Mouse (Mus musculus): ENCODE measurements around the gene Rassf3.

Gene Rassf3

DNA sequence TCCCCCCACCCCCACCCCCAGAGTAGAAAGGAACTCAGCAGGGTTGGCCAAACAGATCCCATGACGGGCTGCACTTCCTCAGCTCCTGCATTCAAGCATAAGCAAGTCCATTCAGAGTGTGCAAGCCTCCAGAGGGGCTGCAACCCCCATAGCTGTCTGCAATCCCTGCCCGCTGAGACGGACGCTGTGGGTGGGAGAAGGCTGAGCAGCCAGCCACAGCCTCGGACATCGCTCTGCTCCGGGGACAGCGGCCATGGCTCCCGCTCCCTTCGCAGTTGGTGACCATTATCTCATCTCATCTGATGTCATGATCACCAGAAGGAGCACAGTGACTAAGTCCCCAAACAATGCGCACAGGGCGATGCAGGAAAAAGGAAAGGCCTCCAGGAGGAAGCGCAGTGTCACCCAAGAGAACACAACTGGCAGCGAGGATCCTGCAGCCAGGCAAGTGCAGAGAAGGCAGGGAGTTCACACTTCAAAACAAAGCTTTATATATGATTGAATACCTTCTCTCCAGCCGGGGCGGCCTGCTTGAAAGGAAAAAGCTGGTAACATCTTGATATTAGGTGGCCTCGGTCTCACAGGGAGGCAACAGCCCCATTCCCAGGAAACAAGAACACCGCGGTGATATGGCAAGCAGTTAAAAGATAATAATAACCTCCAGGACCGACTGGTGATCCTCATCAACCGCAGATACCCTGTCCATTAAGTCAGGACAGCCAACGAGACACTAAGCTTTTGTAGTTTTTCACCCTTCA lies 14.6 kb downstream of the Rassf3 start:
- no peak for DNase-seq (ENCODE audit: low spot score)

DNA sequence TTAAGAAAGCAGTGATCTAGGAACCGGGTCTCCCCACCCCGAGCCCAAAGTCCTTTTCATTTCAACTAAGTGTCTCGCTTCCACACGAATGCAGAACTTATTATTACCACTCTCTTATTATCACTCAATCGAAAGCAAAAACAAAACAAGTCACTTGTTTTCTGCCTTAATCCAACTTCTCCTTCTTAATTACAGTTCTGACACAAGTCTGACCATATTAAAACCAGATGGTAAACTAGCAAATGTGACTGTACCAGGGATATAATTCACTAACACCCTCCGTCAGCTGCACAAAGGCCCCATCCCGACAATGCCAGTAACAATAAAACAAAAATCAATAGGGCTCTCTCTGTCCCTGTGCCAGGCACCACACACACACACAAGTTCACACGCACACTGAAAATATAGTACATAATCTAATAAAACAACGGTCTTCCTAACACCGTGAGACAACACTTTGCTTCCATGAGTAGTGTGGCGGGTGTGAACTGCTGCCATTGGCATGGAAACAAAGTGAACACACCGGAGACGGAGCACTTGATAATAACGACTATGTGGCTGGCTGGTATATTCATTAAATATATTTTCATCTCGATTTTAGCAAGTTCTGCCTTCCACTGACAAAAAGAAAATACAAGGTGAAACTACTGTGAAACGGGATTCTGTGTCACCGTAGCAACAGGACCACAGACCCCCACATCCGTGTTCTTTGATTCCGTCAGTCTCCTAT lies 16.9 kb downstream of the Rassf3 start:
- no peak for DNase-seq (ENCODE audit: low spot score)

DNA sequence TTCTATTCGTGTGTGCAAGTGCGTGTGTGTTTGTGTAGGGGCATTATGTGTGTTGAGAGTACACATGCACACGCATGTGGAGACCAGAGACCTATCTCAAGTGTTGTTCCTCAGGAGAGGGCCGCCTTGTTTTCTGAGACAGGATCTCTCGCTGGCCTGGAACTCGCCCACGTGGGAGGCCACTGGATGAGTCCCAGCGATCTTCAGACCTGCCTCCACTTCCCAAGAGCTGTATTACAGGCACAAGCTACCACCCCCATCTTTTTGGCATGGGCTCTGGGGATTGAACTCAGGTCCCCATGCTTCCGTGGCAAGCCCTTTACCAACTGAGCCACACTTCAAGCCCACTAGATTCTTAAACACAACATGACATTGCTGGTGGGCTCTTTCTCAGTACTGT lies 17.7 kb downstream of the Rassf3 start:
- DNase-seq (ENCODE audit: low spot score): no peak

DNA sequence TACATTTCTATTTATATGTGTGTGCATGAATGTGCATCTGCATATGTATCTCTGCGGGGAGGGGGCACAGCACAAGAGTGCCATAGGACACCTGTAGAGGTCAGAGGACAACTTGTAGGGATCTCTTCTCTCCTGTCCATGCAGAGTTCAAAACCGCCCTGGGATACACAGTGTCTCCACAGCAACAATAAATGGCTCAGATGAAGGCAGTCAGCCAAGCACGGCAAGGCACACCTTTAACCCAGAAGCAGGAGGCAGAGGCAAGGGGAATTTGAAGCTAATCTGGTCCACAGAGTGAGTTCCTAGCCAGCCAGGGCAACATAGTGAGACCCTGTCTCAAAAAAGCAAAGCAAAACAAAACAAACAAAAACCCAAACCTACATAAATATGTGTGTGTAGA lies 18.8 kb downstream of the Rassf3 start:
- DNase-seq (ENCODE audit: low spot score): no peak

DNA sequence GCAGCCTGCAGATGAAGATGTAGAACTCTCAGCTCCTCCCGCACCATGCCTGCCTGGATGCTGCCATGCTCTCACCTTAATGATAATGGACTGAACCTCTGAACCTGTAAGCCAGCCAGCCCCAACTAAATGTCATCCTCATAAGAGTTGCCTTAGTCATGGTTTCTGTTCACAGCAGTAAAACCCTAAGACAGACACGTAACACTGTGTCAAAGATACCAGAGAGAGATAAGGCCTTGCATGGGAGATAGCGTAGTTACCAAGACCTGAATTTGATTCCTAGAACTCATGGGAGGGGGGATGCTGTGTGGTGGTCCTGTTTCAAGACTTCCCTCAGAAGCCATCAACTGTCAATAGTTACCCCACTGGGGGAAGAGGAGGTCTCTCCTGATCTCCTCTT lies 20.6 kb downstream of the Rassf3 start:
- DNase-seq (ENCODE audit: low spot score): no peak

DNA sequence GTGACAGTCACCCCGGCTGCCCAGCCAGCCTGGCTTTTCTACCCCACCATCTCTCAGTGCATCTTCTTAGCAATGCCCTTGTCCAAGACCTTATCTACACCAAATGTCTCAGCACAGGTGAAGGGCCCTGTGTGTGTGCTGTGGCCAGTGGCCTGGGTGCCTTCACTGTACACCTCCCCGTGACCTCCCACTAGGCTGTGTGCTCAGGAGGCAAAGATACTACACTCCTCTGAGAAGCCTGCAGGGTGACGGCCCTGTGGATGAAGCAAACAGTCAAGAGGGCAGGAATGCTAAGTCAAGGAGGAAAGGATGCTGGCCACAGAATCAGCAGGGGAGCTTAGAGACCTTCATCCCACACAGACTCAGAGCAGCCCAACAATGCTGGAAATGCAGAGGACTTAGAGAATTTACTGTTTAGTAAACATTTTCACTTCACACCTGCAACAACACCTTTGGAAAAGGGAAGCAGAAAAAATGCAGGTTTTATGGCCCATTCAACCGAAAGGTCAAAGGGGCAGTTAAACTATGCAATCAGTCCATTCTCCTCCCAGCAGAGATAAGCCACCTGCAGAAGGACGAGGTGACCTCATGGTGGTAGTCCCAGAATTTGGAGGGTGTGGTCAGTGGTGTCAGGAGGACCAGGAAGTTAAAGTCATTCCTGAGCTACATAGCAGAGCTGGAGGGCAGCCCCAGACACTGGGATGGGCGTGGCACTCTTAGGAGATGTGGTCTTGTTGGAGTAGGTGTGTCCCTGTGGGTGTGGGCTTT lies 21.3 kb downstream of the Rassf3 start:
- DNase-seq (ENCODE audit: low spot score): no peak

DNA sequence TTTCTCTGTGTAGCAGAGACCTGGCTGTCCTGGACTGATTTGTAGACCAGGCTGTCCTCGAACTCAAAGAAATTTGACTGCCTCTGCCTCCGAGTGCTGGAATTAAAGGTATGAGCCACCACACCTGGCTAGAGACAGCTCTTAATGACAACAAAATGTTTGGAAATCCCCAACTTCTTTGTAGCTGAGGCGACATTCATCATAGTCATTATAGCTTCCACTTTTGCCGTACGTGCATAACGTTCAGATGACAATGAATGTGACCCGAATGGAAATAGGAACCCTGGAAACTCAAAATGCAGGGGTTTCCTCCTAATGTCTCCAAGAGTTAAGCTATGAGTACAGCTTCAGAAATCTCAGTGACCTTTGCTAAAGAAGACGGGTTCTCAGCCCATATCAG lies 22.1 kb downstream of the Rassf3 start:
- no peak for DNase-seq (ENCODE audit: low spot score)

DNA sequence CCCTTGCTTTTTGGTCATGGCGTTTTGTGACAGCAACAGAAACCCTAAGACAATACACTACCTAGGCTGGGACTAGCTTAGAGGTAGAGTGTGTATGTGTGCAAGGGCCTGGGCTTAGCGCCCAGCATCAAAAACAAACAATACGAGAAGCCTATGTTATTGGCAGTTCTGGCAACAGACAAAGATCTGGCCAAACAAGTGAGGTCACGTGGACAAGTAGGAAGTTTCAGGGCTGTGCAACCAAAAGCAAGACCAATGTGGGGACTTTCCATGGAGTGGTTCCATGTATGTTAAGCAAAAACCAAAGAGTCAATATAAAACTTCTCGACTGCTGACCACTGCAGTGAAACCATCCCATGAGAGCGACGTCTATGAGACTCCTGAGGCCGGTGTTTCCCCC lies 30.3 kb downstream of the Rassf3 start:
- no peak for DNase-seq (ENCODE audit: low spot score)

DNA sequence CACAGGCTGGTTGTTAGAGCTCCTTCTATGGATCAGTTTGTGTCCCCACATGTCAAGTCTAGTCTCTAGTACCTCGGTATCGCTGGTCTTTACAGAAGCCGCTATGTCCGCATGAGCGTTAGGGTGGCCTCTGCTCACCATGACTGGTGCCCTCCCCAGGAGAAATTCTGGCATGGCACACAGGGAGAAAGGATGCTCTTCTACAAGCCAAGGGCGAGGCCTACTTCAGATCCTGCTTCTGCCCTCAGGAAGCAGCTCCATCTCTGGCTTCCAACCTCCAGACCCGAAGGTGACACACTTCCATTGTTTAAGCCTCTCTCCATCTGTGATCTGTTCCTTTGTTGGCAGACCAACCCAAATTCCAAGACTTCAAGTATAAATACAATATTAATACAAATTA lies 31.9 kb downstream of the Rassf3 start:
- no peak for DNase-seq (ENCODE audit: low spot score)

DNA sequence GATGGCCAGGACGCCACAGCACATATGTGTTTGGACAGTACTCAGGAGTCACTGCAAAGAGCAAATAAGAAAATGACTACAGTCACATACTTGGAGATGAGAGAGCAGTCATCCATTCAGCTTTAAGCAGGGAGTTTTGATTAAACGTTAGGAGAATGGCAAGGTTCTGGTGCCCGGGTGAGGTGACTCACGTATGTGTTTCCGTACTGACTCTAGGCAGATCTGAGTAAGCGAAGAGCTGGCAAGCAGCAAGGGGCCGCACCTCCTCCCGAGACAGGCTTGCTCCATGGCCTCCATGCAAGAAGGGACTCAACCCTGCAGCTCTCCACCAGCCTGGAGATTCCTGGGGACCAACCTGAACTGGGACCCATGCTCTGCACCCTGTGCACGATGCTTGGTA lies 32.4 kb downstream of the Rassf3 start:
- no peak for DNase-seq (ENCODE audit: low spot score)

DNA sequence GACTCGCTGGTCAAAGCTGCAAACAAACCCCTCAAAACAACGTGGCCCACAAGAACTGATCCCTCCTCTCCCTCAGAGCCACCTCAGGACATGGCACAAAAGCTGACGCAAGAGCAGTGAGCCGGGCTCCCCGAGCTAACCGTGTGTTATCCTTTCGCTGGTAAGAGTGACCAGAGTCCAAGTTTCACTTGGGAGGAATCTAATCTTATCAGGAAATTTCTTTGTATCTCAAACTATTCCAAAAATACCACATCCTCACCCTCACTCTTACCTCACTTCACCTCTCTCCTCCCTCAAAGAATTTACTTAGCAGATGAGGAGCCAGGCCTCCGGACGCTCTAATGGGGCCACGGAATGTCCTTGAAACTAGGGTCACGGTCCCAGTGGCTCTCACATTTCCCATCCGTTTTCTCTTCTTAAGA lies 36.8 kb downstream of the Rassf3 start:
- no peak for DNase-seq (ENCODE audit: low spot score)

DNA sequence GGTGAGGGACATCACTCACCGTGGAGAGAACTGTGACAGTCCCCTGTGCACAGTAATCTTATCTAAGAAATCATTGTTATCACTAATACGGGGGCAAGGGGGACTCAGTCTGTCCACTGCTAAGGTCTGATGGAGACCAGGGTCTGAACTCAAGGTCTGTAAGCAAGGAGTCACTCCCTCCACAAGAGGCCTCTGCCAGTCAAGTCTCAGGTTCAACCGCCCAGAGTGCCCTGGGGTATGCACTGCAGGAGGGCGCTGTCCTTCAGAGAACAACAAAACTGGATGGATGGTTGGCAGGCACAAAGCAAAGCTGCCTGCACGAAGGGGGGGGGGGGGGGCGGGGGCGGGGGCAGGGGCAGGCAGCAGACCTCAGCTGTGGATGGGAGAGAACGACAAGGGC lies 38.0 kb downstream of the Rassf3 start:
- DNase-seq (ENCODE audit: low spot score): no peak

DNA sequence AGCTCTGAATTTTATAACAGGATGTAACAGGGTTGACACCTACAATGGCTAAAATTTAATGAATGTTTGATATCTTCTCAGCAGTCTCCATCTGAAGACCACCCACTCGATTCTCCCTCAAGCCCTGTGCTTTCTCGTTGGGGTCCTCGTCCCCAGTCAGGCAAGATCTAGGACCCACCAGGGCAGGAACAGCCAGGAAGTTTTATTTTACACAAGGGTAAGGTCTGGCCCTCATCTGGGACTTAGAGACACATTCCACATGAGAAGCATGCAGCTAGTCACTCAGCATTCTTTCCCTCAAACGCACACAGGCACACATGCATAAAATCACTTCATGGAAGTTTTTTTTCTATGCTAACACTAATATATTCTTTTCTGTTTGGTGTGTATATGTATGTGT lies 39.5 kb downstream of the Rassf3 start:
- no peak for DNase-seq (ENCODE audit: low spot score)

DNA sequence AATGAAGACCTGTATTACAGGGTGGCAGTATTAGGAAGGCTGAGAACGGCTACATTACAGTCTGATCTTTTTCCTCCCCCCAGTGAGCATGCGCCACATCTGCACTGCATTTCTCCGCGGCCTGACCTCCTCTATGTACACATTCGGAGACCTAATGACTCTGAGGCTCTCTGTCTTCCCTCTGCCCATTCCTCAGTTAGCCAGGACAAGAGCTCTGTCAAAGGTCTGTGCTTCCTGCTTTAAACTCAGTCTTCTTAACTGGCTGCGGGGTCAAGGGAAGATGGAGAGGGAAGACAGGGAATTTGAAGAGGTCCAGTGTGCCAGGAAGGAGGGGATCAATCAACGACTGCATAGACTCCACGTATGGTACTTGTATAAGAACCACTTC lies 39.9 kb downstream of the Rassf3 start:
- DNase-seq (ENCODE audit: low spot score): no peak

DNA sequence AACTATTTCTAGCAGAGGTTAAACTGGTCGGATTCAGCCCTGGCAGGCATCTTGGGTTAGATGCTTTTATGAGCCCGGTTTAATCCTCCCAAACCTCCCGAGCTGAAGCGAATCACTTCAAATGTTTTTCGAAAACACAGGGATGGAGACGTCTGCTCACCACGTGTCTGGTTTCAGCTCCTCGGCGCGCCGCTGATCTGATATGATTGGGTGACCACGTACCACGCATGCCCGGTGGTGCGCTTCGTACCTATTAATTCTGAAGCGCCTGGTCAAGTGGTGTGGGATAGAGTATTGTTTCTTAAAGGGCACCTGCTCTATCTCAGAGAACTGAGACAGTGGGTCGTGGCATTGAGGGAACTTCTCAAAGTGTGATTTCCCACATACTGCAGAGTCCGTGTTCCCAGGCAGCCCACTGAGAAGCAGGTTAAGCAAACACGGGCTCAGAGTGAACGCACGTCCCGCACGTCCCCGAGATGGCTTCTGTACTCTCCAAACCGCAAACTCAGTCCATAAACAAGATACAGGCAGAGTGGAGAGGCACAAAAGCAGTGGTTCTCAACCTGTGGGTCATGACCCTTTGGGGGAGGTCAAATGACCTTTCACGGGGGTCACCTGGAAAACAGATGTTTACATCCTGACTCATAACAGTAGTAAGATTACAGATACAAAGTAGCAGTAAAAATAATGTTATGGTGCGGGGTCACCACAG lies 40.4 kb downstream of the Rassf3 start:
- DNase-seq (ENCODE audit: low spot score): peak; percentile 65

DNA sequence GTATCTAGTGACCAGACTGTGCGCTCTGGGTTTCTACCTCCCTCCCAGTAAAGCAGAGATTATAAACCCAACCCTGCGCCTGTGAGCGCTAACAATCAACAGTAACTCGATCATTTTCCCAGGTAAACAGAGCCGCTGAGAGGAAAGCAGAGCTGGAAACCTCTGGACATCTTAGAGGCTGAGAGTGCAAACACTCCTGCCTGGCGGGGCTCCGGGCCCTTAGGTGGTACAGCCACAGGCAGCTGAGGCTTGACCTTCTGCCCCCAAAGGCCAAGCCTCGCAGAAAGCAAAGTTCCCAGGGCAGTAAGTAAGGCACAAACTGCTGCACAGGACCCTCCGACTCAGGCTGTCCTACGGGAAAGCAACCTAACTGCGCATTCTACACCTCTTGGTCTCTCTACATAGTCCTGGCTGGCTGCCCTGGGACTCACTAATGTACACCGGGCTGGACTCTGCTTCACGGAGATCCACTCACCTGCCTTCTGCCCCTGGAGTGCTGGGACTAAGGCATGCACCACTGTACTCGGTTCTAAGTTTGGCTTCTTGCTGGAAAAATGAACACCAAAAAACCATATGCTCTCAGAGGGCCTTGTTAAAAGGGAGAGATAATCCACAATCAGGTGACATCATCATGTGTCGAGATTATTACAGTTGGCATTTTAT lies 41.6 kb downstream of the Rassf3 start:
- no peak for DNase-seq (ENCODE audit: low spot score)

DNA sequence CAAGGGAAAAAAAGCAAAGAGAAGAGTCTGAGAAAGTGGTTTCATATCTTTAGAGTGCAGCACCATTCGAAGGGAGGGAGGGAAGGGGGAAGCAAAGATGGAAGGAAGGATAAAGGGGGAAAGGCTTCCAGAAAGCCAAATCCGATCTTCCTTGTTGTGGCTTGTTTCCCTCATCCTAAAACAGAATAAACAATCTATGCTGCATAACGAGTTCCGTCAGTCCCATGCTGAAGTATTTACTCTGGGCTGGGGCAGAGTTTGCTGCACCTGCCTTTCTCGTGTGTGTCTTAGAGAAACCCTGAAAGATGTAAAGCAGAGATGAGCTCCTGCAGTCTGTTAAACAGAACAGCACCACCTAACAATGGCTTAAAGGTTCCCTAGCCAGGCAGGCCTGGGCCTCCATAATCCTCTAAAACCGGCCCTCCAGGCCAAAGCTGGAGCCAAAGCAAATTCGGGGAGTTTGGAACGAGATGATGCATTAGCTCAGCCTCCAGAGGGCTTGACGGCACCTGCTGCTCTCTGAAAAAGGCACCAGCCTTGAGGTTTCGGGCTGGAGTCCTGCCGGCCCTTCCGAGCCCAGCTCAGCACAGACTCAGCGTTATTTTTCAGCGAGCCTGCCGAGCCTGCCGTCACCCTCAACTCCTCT lies 43.4 kb downstream of the Rassf3 start:
- DNase-seq (ENCODE audit: low spot score): no peak

DNA sequence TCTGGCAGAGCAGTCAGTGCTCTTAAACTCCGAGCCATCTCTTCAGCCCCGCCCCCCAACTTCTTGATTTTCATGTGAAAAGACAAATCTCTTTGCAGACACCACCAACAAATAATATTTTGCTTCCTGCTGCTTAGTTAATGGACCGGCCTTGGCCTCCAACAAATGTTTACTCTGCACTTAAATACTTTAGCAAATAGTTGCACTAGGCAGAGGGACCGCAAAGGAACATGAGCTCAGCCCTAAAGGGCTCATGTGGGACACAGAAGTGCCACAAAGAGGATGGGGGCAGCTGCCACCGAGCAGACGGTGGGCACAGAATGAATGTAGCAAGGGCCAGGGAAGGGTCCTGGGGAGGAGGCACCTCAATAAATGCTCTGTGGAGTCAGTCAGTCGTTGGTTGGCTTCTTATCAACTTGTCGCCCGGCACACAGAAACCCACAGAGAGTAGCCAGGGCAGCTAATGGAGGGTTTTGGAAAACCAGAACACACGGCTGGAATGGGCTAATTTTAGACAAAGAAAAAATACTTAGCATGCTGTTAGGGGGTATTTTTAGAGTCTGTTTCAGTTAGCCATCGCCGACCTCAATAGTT lies 44.0 kb downstream of the Rassf3 start:
- DNase-seq (ENCODE audit: low spot score): no peak

DNA sequence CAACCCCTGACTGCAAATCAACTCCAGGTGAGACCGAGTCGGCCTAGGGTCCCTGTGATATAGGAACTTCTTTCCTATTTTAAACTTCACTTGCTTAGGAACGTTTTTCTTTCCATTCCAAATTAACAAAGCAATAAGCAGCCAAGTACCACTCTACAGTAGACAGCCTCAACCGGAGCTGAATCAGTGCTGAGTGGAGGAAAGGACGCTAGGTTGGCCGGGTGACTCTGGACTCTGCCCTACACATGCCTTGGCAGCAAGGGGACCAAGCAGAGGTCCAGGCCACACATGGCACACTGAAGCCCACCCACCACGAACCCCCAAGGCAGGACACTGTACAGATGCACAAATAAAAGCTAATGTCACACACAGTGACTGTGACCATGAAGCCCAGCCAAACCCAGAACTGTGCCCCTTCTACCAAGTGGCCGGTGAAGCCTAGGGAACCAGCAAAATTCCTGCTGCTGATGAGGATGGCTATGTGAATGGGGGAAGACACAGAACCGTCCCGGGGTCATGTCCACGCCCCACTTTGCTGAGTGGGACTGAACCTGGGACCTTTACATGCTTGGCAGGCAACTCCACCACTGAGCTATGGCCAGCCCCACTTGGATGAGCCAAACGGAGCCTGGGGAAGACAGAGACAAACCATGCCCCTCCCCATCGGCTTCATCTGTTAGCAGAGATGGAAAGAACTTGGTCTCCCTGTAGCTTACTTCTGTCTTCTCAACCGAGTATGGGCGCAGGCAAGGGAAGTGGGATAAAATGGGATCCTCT lies 45.2 kb downstream of the Rassf3 start:
- DNase-seq (ENCODE audit: low spot score): no peak
